Mouse (Mus musculus) adrenal gland, adult 8-10 months (tissue): ENCODE measurements around the gene Syne1. TPM values are rescaled to one million over a fixed set of nuclear protein-coding genes. Genes with fewer than 3 reads are reported as not detected.
A peak's percentile ranks its signal among the peaks of the same experiment; 100 is the strongest.

ENCODE experiments used
- DNase-seq: peaks from one replicate; pipeline ENCODE4 v3.0.0; 2022
- total RNA-seq, 4 experiments: library from RNA; stranded (reverse); gene quantifications; 2 replicates each; pipeline ENCODE4 v1.2.4; 2022

Gene Syne1
- total RNA-seq, 4 experiments from 2014 or later, result 23.6 to 41.7 (median 31.8) TPM

GRCm38 (mm10) chr10:5415730-5416129 is 135.6 kb downstream of the Syne1 start:
- no peak for DNase-seq

- DNase-seq, result no peak
Measured at GRCm38 (mm10) chr10:5384131-5384776, 167.0 kb downstream of the Syne1 start.

- DNase-seq, result no peak
Measured at GRCm38 (mm10) chr10:5381536-5381935, 169.7 kb downstream of the Syne1 start.

- no peak for DNase-seq
Measured at GRCm38 (mm10) chr10:5378969-5379368, 172.3 kb downstream of the Syne1 start.

- no peak for DNase-seq
Measured at GRCm38 (mm10) chr10:5369599-5369998, 181.7 kb downstream of the Syne1 start.

- no peak for DNase-seq
Measured at GRCm38 (mm10) chr10:5368266-5368665, 183.0 kb downstream of the Syne1 start.

GRCm38 (mm10) chr10:5367465-5368011 is 183.7 kb downstream of the Syne1 start:
- no peak for DNase-seq

GRCm38 (mm10) chr10:5360560-5360959 is 190.7 kb downstream of the Syne1 start:
- no peak for DNase-seq

GRCm38 (mm10) chr10:5356614-5357013 is 194.7 kb downstream of the Syne1 start:
- no peak for DNase-seq

GRCm38 (mm10) chr10:5353390-5353789 is 197.9 kb downstream of the Syne1 start:
- no peak for DNase-seq

GRCm38 (mm10) chr10:5346911-5347310 is 204.4 kb downstream of the Syne1 start:
- no peak for DNase-seq

GRCm38 (mm10) chr10:5343211-5343610 is 208.1 kb downstream of the Syne1 start:
- DNase-seq, result no peak

GRCm38 (mm10) chr10:5336394-5336793 is 214.9 kb downstream of the Syne1 start:
- no peak for DNase-seq

GRCm38 (mm10) chr10:5332801-5333200 is 218.5 kb downstream of the Syne1 start:
- DNase-seq, result no peak

GRCm38 (mm10) chr10:5326716-5327115 is 224.6 kb downstream of the Syne1 start:
- no peak for DNase-seq

- no peak for DNase-seq
Measured at GRCm38 (mm10) chr10:5323741-5324395, 227.4 kb downstream of the Syne1 start.

- DNase-seq, result no peak
Measured at GRCm38 (mm10) chr10:5322562-5322961, 228.7 kb downstream of the Syne1 start.

- peak; percentile 49 for DNase-seq
Measured at GRCm38 (mm10) chr10:5317602-5318001, 233.7 kb downstream of the Syne1 start.

GRCm38 (mm10) chr10:5312437-5312836 is 238.8 kb downstream of the Syne1 start:
- peak; percentile 53 for DNase-seq

- no peak for DNase-seq
Measured at GRCm38 (mm10) chr10:5309961-5310713, 241.1 kb downstream of the Syne1 start.

GRCm38 (mm10) chr10:5309398-5309797 is 241.9 kb downstream of the Syne1 start:
- no peak for DNase-seq

GRCm38 (mm10) chr10:5305555-5305954 is 245.7 kb downstream of the Syne1 start:
- DNase-seq, result no peak

GRCm38 (mm10) chr10:5295291-5295891 is 255.9 kb downstream of the Syne1 start:
- no peak for DNase-seq
